Mouse (Mus musculus): ENCODE data around the gene Bcar1.

- TF ChIP-seq CTCF (IDR thresholded peaks at IDR 0.05; ENCODE audit: control insufficient read depth, insufficient read depth, insufficient read length): no peak
- no peak for TF ChIP-seq MYOD1 (IDR thresholded peaks at IDR 0.05; ENCODE audit: control insufficient read depth, insufficient read length, low read depth)
- TF ChIP-seq USF1 (IDR thresholded peaks at IDR 0.05; ENCODE audit: low read depth): no peak
- no peak for TF ChIP-seq MAX (IDR thresholded peaks at IDR 0.05)
These were observed 14.0 kb upstream of the Bcar1 start for GRCm38 (mm10) chr8:111757599-111757998.
